Mouse (Mus musculus) heart, postnatal 10 days (tissue): ENCODE data around the gene P2rx3. TPM values are rescaled to one million over a fixed set of nuclear protein-coding genes. Genes with fewer than 3 reads are reported as not detected.

Experiments
- DNase-seq, 2 experiments: peaks; one replicate each; pipeline ENCODE4 v3.0.0; 2021
- intact Hi-C: fragments of 180-260 bp; cut with DNase I; formaldehyde crosslinking; loops from one replicate; pipeline ENCODE4 v1.15.1; 2025
- total RNA-seq, 2 experiments: library from RNA; stranded (reverse); gene quantifications; 2 replicates each; pipeline ENCODE4 v1.2.3; 2021

The P2rx3 gene
- total RNA-seq, 2 experiments from 2014 or later: 0.24 to 0.42 TPM

- DNase-seq: peak; percentile 40
- intact Hi-C loops: loop anchor here (10.0 kb wide), 1 partner anchor 165 kb away; the partner anchor contains the start of gene Slc43a1
These were observed 37.6 kb downstream of the P2rx3 start for GRCm38 (mm10) chr2:84999486-85000181.

GRCm38 (mm10) chr2:84996376-84996775 is 40.9 kb downstream of the P2rx3 start:
- intact Hi-C loops: no loop called here

GRCm38 (mm10) chr2:84987930-84988329 is 49.3 kb downstream of the P2rx3 start, which contains the start of gene Prg3:
Gene Prg3, plus strand, starts transcription at chr2:84988215.
- intact Hi-C loops: no loop called here
- DNase-seq: no peak

More at GRCm38 (mm10) chr2:84996376-84996775, 40.9 kb downstream of the P2rx3 start:
- no peak for DNase-seq

GRCm38 (mm10) chr2:84980188-84980587 is 57.1 kb downstream of the P2rx3 start, which contains the start of gene Prg2:
Gene Prg2, plus strand, starts transcription at chr2:84980461.
- intact Hi-C loops: no loop called here
- no peak for DNase-seq

GRCm38 (mm10) chr2:84975580-84975979 is 61.7 kb downstream of the P2rx3 start:
- no peak for DNase-seq
- intact Hi-C loops: no loop called here

- DNase-seq: no peak
- intact Hi-C loops: no loop called here
These were observed 69.8 kb downstream of the P2rx3 start for GRCm38 (mm10) chr2:84967318-84967991.

GRCm38 (mm10) chr2:84964111-84964801 is 73.0 kb downstream of the P2rx3 start:
- intact Hi-C loops: no loop called here

GRCm38 (mm10) chr2:84962906-84963507 is 74.3 kb downstream of the P2rx3 start:
- intact Hi-C loops: no loop called here
- no peak for DNase-seq

More at GRCm38 (mm10) chr2:84964111-84964801, 73.0 kb downstream of the P2rx3 start:
- DNase-seq: no peak

- no peak for DNase-seq
- intact Hi-C loops: no loop called here
These were observed 75.4 kb downstream of the P2rx3 start for GRCm38 (mm10) chr2:84961901-84962300.

- intact Hi-C loops: no loop called here
- DNase-seq: peak; percentile 76 to 80
These were observed 76.0 kb downstream of the P2rx3 start for GRCm38 (mm10) chr2:84961300-84961699.

GRCm38 (mm10) chr2:84958588-84959264 is 78.5 kb downstream of the P2rx3 start:
- no peak for DNase-seq
- intact Hi-C loops: loop anchor here (5.0 kb wide), 1 partner anchor 289 kb away; no protein-coding TSS in a partner anchor

- intact Hi-C loops: loop anchor here (1.0 to 5.0 kb wide), 2 partner anchors 51 to 291 kb away; no protein-coding TSS in a partner anchor
These were observed 81.0 kb downstream of the P2rx3 start for GRCm38 (mm10) chr2:84956274-84956673.

GRCm38 (mm10) chr2:84955435-84955834 is 81.8 kb downstream of the P2rx3 start:
- intact Hi-C loops: loop anchor here (5.0 kb wide), 1 partner anchor 292 kb away; no protein-coding TSS in a partner anchor
- no peak for DNase-seq

More at GRCm38 (mm10) chr2:84956274-84956673, 81.0 kb downstream of the P2rx3 start:
- peak; percentile 57 to 68 for DNase-seq

- intact Hi-C loops: loop anchor here (5.0 kb wide), 1 partner anchor 60 kb away; no protein-coding TSS in a partner anchor
These were observed 84.6 kb downstream of the P2rx3 start for GRCm38 (mm10) chr2:84952693-84953092.

GRCm38 (mm10) chr2:84952251-84952650 is 85.0 kb downstream of the P2rx3 start:
- intact Hi-C loops: loop anchor here (5.0 kb wide), 1 partner anchor 60 kb away; no protein-coding TSS in a partner anchor
- no peak for DNase-seq

More at GRCm38 (mm10) chr2:84952693-84953092, 84.6 kb downstream of the P2rx3 start:
- no peak for DNase-seq

- intact Hi-C loops: loop anchor here (5.0 kb wide), 1 partner anchor 59 kb away; no protein-coding TSS in a partner anchor
- no peak for DNase-seq
These were observed 86.2 kb downstream of the P2rx3 start for GRCm38 (mm10) chr2:84951027-84951426.

GRCm38 (mm10) chr2:84948721-84949120 is 88.5 kb downstream of the P2rx3 start:
- no peak for DNase-seq
- intact Hi-C loops: no loop called here
